Mouse (Mus musculus) MEL (cell line): ENCODE data around the gene Gm10643. TPM values are rescaled to one million over a fixed set of nuclear protein-coding genes. Genes with fewer than 3 reads are reported as not detected.
A peak's percentile ranks its signal among the peaks of the same experiment; 100 is the strongest.

Experiments used
- DNase-seq: peaks from one replicate; pipeline ENCODE4 v3.0.0; 2011; ENCODE audit warnings: low read depth, low spot score
- H3K27ac ChIP-seq: 2 replicates; pipeline ENCODE4 v1.5.1; 2012; ENCODE audit warnings: low read depth, mild to moderate bottlenecking, control low read depth, low read length, moderate library complexity; ENCODE audit not compliant: control insufficient read depth
- H3K27me3 ChIP-seq, 2 experiments: fragments of 150-350 bp in 1 of 2; sonication (generic) in 1 of 2; 2 replicates each; pipeline ENCODE4 v1.6.1; 2012; ENCODE audit warnings: low read length in 2 of 2, mild to moderate bottlenecking in 2 of 2, improper control_type of control experiment in 1 of 2, moderate library complexity in 1 of 2; ENCODE audit not compliant: insufficient read depth in 2 of 2, control insufficient read depth in 1 of 2
- H3K36me3 ChIP-seq, 2 experiments: 2 replicates each; pipeline ENCODE4 v1.6.1; 2012 to 2014; ENCODE audit warnings: low read length in 2 of 2, improper control_type of control experiment in 1 of 2, inconsistent platforms in 1 of 2, mild to moderate bottlenecking in 1 of 2; ENCODE audit not compliant: insufficient read depth in 2 of 2, control insufficient read depth in 1 of 2
- H3K4me1 ChIP-seq, 2 experiments: fragments of 150-350 bp in 1 of 2; sonication (generic) in 1 of 2; 2 replicates each; pipeline ENCODE4 v1.6.1; 2012; ENCODE audit warnings: low read length in 2 of 2, improper control_type of control experiment in 1 of 2, mild to moderate bottlenecking in 1 of 2; ENCODE audit not compliant: insufficient read depth in 2 of 2, control insufficient read depth in 1 of 2
- H3K4me3 ChIP-seq, 2 experiments: fragments of 150-350 bp in 1 of 2; sonication (generic) in 1 of 2; 2 replicates each; pipeline ENCODE4 v1.5.1; 2012; ENCODE audit warnings: low read depth in 2 of 2, low read length in 2 of 2, mild to moderate bottlenecking in 2 of 2, moderate library complexity in 2 of 2, control low read depth in 1 of 2, improper control_type of control experiment in 1 of 2; ENCODE audit not compliant: control insufficient read depth in 1 of 2, insufficient read depth in 1 of 2
- H3K79me2 ChIP-seq: 2 replicates; pipeline ENCODE4 v1.6.1; 2012; ENCODE audit warnings: mild to moderate bottlenecking, low read length, moderate library complexity; ENCODE audit not compliant: control insufficient read depth, poor library complexity, insufficient read depth
- H3K9ac ChIP-seq: 2 replicates; pipeline ENCODE4 v1.6.1; 2012; ENCODE audit warnings: low read depth, mild to moderate bottlenecking, control low read depth, low read length, moderate library complexity; ENCODE audit not compliant: control insufficient read depth, poor library complexity, severe bottlenecking
- H3K9me3 ChIP-seq: fragments of 150-350 bp; sonication (generic); replicated peaks from 2 replicates; pipeline ENCODE4 v1.6.1; 2012; ENCODE audit warnings: mild to moderate bottlenecking, low read length, improper control_type of control experiment, moderate library complexity; ENCODE audit not compliant: insufficient read depth
- BHLHE40 ChIP-seq: IDR thresholded peaks from 2 replicates; pipeline ENCODE4 v1.6.1; 2012; ENCODE audit warnings: low read depth, mild to moderate bottlenecking, inconsistent platforms, low read length, improper control_type of control experiment, borderline replicate concordance
- CHD1 ChIP-seq: IDR thresholded peaks from 2 replicates; pipeline ENCODE4 v1.6.1; 2012; ENCODE audit warnings: low read depth, mild to moderate bottlenecking, inconsistent platforms, low read length, improper control_type of control experiment
- CTCF ChIP-seq, 3 experiments: IDR thresholded peaks in 2 of 3; conservative IDR thresholded peaks in 1 of 3; 2 replicates each; pipeline ENCODE4 v1.5.1; 2011 to 2012; ENCODE audit warnings: low read length in 3 of 3, low read depth in 2 of 3, mild to moderate bottlenecking in 2 of 3, improper control_type of control experiment in 1 of 3, inconsistent platforms in 1 of 3, mixed read lengths in 1 of 3, moderate library complexity in 1 of 3; ENCODE audit not compliant: control insufficient read depth in 1 of 3, insufficient read depth in 1 of 3, poor library complexity in 1 of 3, severe bottlenecking in 1 of 3
- E2F4 ChIP-seq: IDR thresholded peaks from 2 replicates; pipeline ENCODE4 v1.6.1; 2011; ENCODE audit warnings: low read depth, low read length, improper control_type of control experiment, borderline replicate concordance
- EP300 ChIP-seq, 2 experiments: IDR thresholded peaks; 2 replicates each; pipeline ENCODE4 v1.6.1; 2011; ENCODE audit warnings: improper control_type of control experiment in 2 of 2, low read length in 2 of 2, low read depth in 1 of 2, mild to moderate bottlenecking in 1 of 2
- ETS1 ChIP-seq: IDR thresholded peaks from 2 replicates; pipeline ENCODE4 v1.6.1; 2012; ENCODE audit warnings: low read depth, mild to moderate bottlenecking, inconsistent platforms, low read length, improper control_type of control experiment, moderate library complexity
- GABPA ChIP-seq: IDR thresholded peaks from 2 replicates; pipeline ENCODE4 v1.6.1; 2012; ENCODE audit warnings: low read depth, mild to moderate bottlenecking, inconsistent platforms, low read length, improper control_type of control experiment, moderate library complexity
- HCFC1 ChIP-seq: IDR thresholded peaks from 2 replicates; pipeline ENCODE4 v1.6.1; 2012; ENCODE audit warnings: low read depth, mild to moderate bottlenecking, inconsistent platforms, low read length, improper control_type of control experiment, moderate library complexity
- KAT2A ChIP-seq: conservative IDR thresholded peaks from 2 replicates; pipeline ENCODE4 v1.6.1; 2012; ENCODE audit warnings: low read depth, low read length, improper control_type of control experiment, inconsistent platforms
- MAFK ChIP-seq: IDR thresholded peaks from 2 replicates; pipeline ENCODE4 v1.6.1; 2011; ENCODE audit warnings: low read depth, mild to moderate bottlenecking, low read length, improper control_type of control experiment, borderline replicate concordance
- MAX ChIP-seq: IDR thresholded peaks from 2 replicates; pipeline ENCODE4 v1.6.1; 2011; ENCODE audit warnings: low read length, improper control_type of control experiment
- MAZ ChIP-seq: IDR thresholded peaks from 2 replicates; pipeline ENCODE4 v1.6.1; 2012; ENCODE audit warnings: low read depth, mild to moderate bottlenecking, inconsistent platforms, low read length, improper control_type of control experiment
- MXI1 ChIP-seq: IDR thresholded peaks from 2 replicates; pipeline ENCODE4 v1.6.1; 2011; ENCODE audit warnings: mild to moderate bottlenecking, low read depth, low read length, improper control_type of control experiment
- MYC ChIP-seq: IDR thresholded peaks from 2 replicates; pipeline ENCODE4 v1.6.1; 2011; ENCODE audit warnings: low read depth, mild to moderate bottlenecking, low read length, improper control_type of control experiment, moderate library complexity
- NELFE ChIP-seq: IDR thresholded peaks from 2 replicates; pipeline ENCODE4 v1.6.1; 2011; ENCODE audit warnings: low read depth, low read length, improper control_type of control experiment
- NRF1 ChIP-seq: IDR thresholded peaks from 2 replicates; pipeline ENCODE4 v1.6.1; 2014; ENCODE audit warnings: low read depth, mild to moderate bottlenecking, inconsistent platforms, low read length, improper control_type of control experiment, moderate library complexity; ENCODE audit not compliant: poor library complexity, insufficient read depth, severe bottlenecking
- POLR2A ChIP-seq, 2 experiments: IDR thresholded peaks; 2 replicates each; pipeline ENCODE4 v1.6.1; 2011 to 2012; ENCODE audit warnings: low read length in 2 of 2, mild to moderate bottlenecking in 2 of 2, control low read depth in 1 of 2, improper control_type of control experiment in 1 of 2, low read depth in 1 of 2, moderate library complexity in 1 of 2; ENCODE audit not compliant: control insufficient read depth in 1 of 2, insufficient read depth in 1 of 2, poor library complexity in 1 of 2
- POLR2AphosphoS2 ChIP-seq: IDR thresholded peaks from 2 replicates; pipeline ENCODE4 v1.6.1; 2011; ENCODE audit warnings: low read length, improper control_type of control experiment
- POLR2AphosphoS5 ChIP-seq: IDR thresholded peaks from 2 replicates; pipeline ENCODE4 v1.6.1; 2012; ENCODE audit warnings: low read depth, borderline replicate concordance, mild to moderate bottlenecking, inconsistent platforms, low read length, moderate library complexity, mixed read lengths
- RCOR1 ChIP-seq: IDR thresholded peaks from 2 replicates; pipeline ENCODE4 v1.6.1; 2012; ENCODE audit warnings: low read depth, mild to moderate bottlenecking, inconsistent platforms, low read length, improper control_type of control experiment
- SMC3 ChIP-seq: IDR thresholded peaks from 2 replicates; pipeline ENCODE4 v1.6.1; 2011; ENCODE audit warnings: low read depth, low read length, improper control_type of control experiment
- TAL1 ChIP-seq: IDR thresholded peaks from 2 replicates; pipeline ENCODE4 v1.6.1; 2012; ENCODE audit warnings: mild to moderate bottlenecking, inconsistent platforms, low read length, moderate library complexity, mixed read lengths
- TBP ChIP-seq: IDR thresholded peaks from 2 replicates; pipeline ENCODE4 v1.8.0; 2011; ENCODE audit warnings: low read depth, low read length, improper control_type of control experiment
- TCF12 ChIP-seq: IDR thresholded peaks from 2 replicates; pipeline ENCODE4 v1.6.1; 2014; ENCODE audit warnings: low read depth, mild to moderate bottlenecking, inconsistent platforms, low read length, improper control_type of control experiment, moderate library complexity
- UBTF ChIP-seq: IDR thresholded peaks from 2 replicates; pipeline ENCODE4 v1.6.1; 2012; ENCODE audit warnings: low read depth, mild to moderate bottlenecking, inconsistent platforms, low read length, improper control_type of control experiment, moderate library complexity, borderline replicate concordance; ENCODE audit not compliant: insufficient read depth
- USF1 ChIP-seq: IDR thresholded peaks from 2 replicates; pipeline ENCODE4 v1.6.1; 2014; ENCODE audit warnings: low read depth, mild to moderate bottlenecking, inconsistent platforms, low read length, improper control_type of control experiment, moderate library complexity
- USF2 ChIP-seq, 2 experiments: IDR thresholded peaks; 2 replicates each; pipeline ENCODE4 v1.6.1; 2011 to 2012; ENCODE audit warnings: improper control_type of control experiment in 2 of 2, low read length in 2 of 2, borderline replicate concordance in 1 of 2, inconsistent platforms in 1 of 2, low read depth in 1 of 2, mild to moderate bottlenecking in 1 of 2; ENCODE audit not compliant: insufficient read depth in 1 of 2
- ZKSCAN1 ChIP-seq: IDR thresholded peaks from 2 replicates; pipeline ENCODE4 v1.6.1; 2012; ENCODE audit warnings: low read depth, mild to moderate bottlenecking, inconsistent platforms, low read length, improper control_type of control experiment, moderate library complexity
- ZMIZ1 ChIP-seq: IDR thresholded peaks from 2 replicates; pipeline ENCODE4 v1.6.1; 2012; ENCODE audit warnings: low read depth, mild to moderate bottlenecking, inconsistent platforms, low read length, improper control_type of control experiment, moderate library complexity
- polyA plus RNA-seq, 2 experiments: library from polyadenylated mRNA; stranded (reverse) in 1 of 2; unstranded in 1 of 2; fragments of >175 nt in 1 of 2; fragments of >200 nt in 1 of 2; gene quantifications; 2 replicates each; pipeline versions ENCODE4 v1.2.1 to v1.2.4; 2012; ENCODE audit warnings: low replicate concordance in 2 of 2, low read depth in 1 of 2; ENCODE audit not compliant: insufficient read length in 2 of 2, insufficient read depth in 1 of 2, missing spikeins in 1 of 2
- total RNA-seq: library from RNA; depleted of rRNA; stranded (reverse); fragments of 300-350 nt; gene quantifications from 2 replicates; pipeline ENCODE4 v1.2.3, GENCODE M21; 2012

The Gm10643 gene
- total and polyA plus RNA-seq, 3 experiments: 0.23 to 0.28 TPM; not detected in 1

DNA sequence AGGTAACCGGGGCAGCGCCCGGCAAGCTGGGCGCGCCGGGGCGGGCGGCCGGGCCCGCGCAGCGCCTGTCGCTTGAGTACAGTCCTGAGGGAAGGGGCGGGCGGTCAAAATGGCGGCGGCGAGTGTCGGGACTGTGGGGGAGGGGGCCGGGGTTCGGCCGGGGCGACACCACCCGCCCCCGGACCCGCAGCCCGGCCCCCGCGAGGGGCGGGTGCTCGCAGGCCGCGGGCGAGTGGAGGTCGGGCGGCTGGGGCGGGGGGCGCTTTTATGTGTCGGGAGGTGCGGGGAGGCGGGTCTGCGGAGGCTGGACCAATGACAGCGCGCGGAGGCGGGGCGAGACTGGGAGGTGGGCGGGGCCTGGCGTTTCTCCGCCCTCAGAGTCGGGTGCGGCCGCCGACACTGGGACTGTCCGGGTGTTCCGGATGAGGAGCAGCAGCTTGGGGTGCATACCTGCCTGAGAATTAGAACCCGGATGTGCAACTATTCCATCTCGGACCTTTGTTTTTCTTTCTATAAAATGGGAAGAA lies 2.2 kb upstream of the Gm10643 start:
- TF ChIP-seq MAZ: peak; percentile 64; the same call in 1 of the 2 replicates
- TF ChIP-seq MXI1: peak; percentile 4; the same call in 1 of the 2 replicates
- TF ChIP-seq UBTF: no peak
- TF ChIP-seq NELFE: peak; percentile 49
- no peak for TF ChIP-seq E2F4
- no peak for TF ChIP-seq USF2 (IDR thresholded peaks at IDR 0.05; ENCODE audit: borderline replicate concordance in 1 of 2, insufficient read depth in 1 of 2, low read depth in 1 of 2, low read length in 2 of 2)
- TF ChIP-seq POLR2A (IDR thresholded peaks at IDR 0.05; ENCODE audit: control insufficient read depth in 1 of 2, insufficient read depth in 1 of 2, low read depth in 1 of 2, low read length in 2 of 2, poor library complexity in 1 of 2): peak; percentile 33 to 54; a peak in 2 of 4 replicates
- TF ChIP-seq TBP: peak; percentile 68; the same call in 1 of the 2 replicates
- H3K9me3 ChIP-seq: no peaks in the 10 kb centered on the region
- H3K4me1 ChIP-seq: peaks cover 6 to 26% of the 10 kb centered on the region in 2 experiments
- DNase-seq: peak; percentile 91
- H3K36me3 ChIP-seq: peaks cover 0 to 28% of the 10 kb centered on the region in 2 experiments; a peak in 2 of 4 replicates
- H3K4me3 ChIP-seq: peak overlapping the region; percentile 52 to 69
- no peaks in the 10 kb centered on the region for H3K27me3 ChIP-seq
- H3K9ac ChIP-seq: peak overlapping the region; percentile 76
- H3K79me2 ChIP-seq: peaks cover 14% of the 10 kb centered on the region
- H3K27ac ChIP-seq: peak overlapping the region; percentile 48

DNA sequence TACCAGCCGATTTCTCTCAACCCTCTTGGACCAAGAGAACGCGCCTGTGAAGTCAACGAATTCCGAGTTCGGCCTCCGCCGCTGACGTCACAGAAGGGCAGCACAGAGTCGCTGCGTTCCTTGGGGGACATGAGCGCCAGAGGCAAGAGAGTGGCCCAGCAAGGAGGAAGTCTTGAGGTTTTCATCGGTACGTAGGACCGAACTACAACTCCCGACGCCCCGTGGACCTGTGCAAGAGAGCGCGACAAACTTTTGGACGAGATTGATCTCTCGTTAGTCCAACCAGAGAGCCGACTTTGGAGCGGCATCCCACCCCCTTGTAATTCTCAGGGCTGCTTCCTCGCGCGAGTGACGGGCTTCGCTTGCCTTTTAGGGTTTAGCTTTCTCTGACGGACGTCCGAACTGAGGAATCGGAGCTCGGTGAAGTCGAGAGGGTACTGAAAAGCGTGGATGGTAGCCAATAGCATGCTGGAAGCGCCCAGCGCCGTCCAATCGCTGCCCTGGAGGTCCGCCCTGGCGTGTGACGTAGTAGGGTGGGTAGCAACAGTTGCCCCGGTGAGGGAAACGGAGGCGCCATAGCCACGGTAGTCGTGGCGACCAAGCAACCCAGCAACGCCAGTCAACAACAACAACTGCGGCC lies 1.5 kb upstream of the Gm10643 start, which contains the start of gene Rfx1:
Gene Rfx1 (plus strand): TSS at position 544 of the 640 bp plus-strand sequence.
- Histone ChIP-seq H3K4me1 (peaks cover 6 to 26% of the 10 kb centered on the region in 2 experiments), H3K9me3 (no peaks in the 10 kb centered on the region), H3K36me3 (peaks cover 0 to 28% of the 10 kb centered on the region in 2 experiments; a peak in 2 of 4 replicates), H3K27me3 (no peaks in the 10 kb centered on the region), H3K9ac (peak within 1 kb of the TSS; percentile 92), H3K27ac (peak within 1 kb of the TSS; percentile 88), H3K79me2 (peaks cover 14% of the 10 kb centered on the region), H3K4me3 (peak within 1 kb of the TSS; percentile 71 to 94)
- DNase-seq: peak; percentile 100
- TF ChIP-seq NRF1: peak; percentile 51; the same call in 1 of the 2 replicates
- TF ChIP-seq EP300 (IDR thresholded peaks at IDR 0.05; ENCODE audit: low read depth in 1 of 2, low read length in 2 of 2): no peak
- TF ChIP-seq MXI1: peak; percentile 83
- no peak for TF ChIP-seq MAFK
- TF ChIP-seq USF2 (IDR thresholded peaks at IDR 0.05; ENCODE audit: borderline replicate concordance in 1 of 2, insufficient read depth in 1 of 2, low read depth in 1 of 2, low read length in 2 of 2): no peak
- TF ChIP-seq KAT2A: peak; percentile 92
- TF ChIP-seq ZKSCAN1: no peak
- no peak for TF ChIP-seq BHLHE40
- no peak for TF ChIP-seq GABPA
- no peak for TF ChIP-seq TAL1
- TF ChIP-seq ZMIZ1: no peak; the same call in 1 of the 2 replicates
- TF ChIP-seq HCFC1: peak; percentile 99
- peak; percentile 74; the same call in 1 of the 2 replicates for TF ChIP-seq POLR2AphosphoS2
- no peak for TF ChIP-seq POLR2AphosphoS5
- TF ChIP-seq MAX: no peak
- no peak for TF ChIP-seq RCOR1
- TF ChIP-seq CTCF (IDR thresholded peaks at IDR 0.05 in 2 of 3, conservative IDR thresholded peaks at IDR 0.05 in 1 of 3; ENCODE audit: control insufficient read depth in 1 of 3, insufficient read depth in 1 of 3, low read depth in 2 of 3, low read length in 3 of 3, poor library complexity in 1 of 3, severe bottlenecking in 1 of 3): no peak
- TF ChIP-seq MYC: 0 out of 2 replicates have a peak, but pooled peaks have one; percentile 22
- peak; percentile 74; the same call in 1 of the 2 replicates for TF ChIP-seq ETS1
- no peak for TF ChIP-seq CHD1
- no peak; the same call in 1 of the 2 replicates for TF ChIP-seq TCF12
- TF ChIP-seq SMC3: no peak
- TF ChIP-seq USF1: no peak
